Mouse (Mus musculus) Patski (cell line): ENCODE data around the gene Hsp90b1. TPM values are rescaled to one million over a fixed set of nuclear protein-coding genes. Genes with fewer than 3 reads are reported as not detected.
"Not testable (repeated sequence)": the region's sequence is repeated elsewhere in the genome, so short reads cannot be mapped to it uniquely, and the experiment has no call there.

Experiments used
- ATAC-seq: fragments of 100-300 bp; one replicate; pipeline ENCODE4 v1.8.0; 2021
- CTCF ChIA-PET: fragments of 350-600 bp; sonication (Branson Sonifier 250); formaldehyde crosslinking; loops from one replicate; lab custom pipeline; 2022; ENCODE audit warnings: inconsistent platforms; lab: Charles Lee
- POLR2A ChIA-PET: fragments of 350-600 bp; sonication (Branson Sonifier 250); formaldehyde crosslinking; loops from one replicate; lab custom pipeline; 2022; ENCODE audit warnings: antibody characterized with exemption, inconsistent platforms; lab: Charles Lee
- DNase-seq: peaks from one replicate; pipeline ENCODE4 v3.0.0-alpha.2; 2011; ENCODE audit warnings: low read depth, low spot score
- H3K27me3 ChIP-seq: fragments of 371-371 bp; one replicate; pipeline ENCODE4 v1.5.1; 2021
- CTCF ChIP-seq: fragments of 100-300 bp; IDR thresholded peaks from one replicate; pipeline ENCODE4 v1.5.1; 2021
- in situ Hi-C: fragments of 300-500 bp; cut with MboI; formaldehyde crosslinking; loops from 3 replicates; pipeline ENCODE4 v1.11.1; 2018; ENCODE audit warnings: low pct_unique_long_range_greater_than_20kb, mixed read lengths
- polyA plus RNA-seq: library from polyadenylated mRNA; unstranded; gene quantifications from one replicate; pipeline ENCODE4 v1.2.3, GENCODE M21; 2021

Gene Hsp90b1
- polyA plus RNA-seq, 1 experiment from 2014 or later, result 974 TPM

DNA sequence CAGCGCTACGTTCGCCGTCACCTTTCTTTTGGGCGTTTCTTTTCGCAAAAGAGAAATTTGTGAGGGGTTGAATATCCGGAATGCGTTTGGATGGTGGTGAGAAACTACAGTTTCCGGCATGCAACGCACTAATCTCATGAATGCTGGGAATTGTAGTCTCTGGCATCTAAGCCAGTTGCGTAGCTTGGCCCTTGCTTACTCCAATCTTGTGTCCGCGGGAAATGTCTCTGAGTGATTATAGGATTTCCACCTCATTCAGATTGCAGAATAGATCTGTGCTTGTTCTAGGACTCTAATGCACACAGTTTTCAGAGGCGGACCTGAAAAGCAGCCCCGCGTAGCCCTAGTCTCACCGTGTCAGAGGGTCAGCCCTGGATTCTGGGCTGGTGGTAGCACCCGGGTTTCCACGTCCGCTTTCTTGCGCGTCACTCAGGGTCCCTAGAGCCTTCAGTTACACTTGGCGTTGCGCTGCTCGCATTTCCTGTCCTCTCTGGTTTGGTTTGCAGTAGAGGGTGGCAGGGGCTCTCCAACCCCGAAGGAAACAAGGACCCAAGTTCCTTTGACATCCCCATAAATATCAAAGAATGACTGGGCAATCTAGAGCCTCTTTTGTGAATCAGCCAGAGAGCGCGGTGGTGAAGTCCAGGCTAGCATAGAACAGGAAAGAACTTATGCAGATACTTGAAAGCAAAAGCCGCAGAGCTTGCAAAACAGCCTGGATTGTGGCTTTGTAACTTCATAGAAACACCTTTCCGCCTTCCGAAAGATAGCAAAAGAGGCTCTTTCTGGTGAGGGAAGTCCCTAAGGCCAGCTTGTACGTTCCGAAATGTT is 828 bp upstream of the Hsp90b1 start:
- TF ChIP-seq CTCF, result no peak
- ATAC-seq (peak; percentile 63), DNase-seq (peak; percentile 93)
- H3K27me3 ChIP-seq, result no peaks in the 10 kb centered on the region
- ChIA-PET CTCF (no interaction called here), POLR2A (interaction anchor here (0.7 to 1.0 kb wide), 2 partner anchors 73 to 405 kb away, joined by 3 to 4 read pairs; no protein-coding TSS in a partner anchor)
- in situ Hi-C loops, result no loop called here

DNA sequence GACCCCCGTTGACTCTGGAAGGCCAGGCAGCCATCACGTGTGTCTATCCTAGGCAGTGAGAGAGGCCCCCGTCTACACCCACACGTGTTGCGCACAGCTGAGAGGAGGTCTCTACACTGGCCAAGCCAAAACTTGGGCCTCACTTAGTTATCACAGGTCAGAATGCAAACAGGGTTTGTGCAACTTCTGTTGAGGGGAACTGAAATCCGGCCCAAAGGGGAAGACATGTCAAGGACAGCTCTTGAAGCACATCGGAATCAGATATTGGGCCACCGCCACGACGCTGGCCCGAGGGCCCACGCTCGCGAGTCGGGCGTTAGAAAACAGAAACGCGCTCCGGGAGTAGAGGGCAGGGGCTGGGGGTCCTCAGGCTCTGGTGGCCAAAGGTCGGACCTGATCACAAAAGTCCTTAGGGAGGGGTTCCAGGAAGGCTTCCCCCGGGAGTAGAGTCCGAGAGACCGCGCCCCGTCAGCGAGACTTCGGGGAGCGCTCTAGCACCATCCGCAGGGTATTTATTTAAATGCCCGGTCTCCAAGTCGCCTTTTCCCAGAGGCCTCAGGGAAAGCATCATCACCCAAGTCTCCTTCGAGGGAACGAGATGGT is 619 bp downstream of the Hsp90b1 start:
- in situ Hi-C loops, result no loop called here
- DNase-seq (no peak), ATAC-seq (no peak)
- ChIA-PET CTCF (no interaction called here), POLR2A (interaction anchor here (1.6 kb wide), 1 partner anchor 74 kb away, joined by 7 read pairs; the partner anchor contains the start of gene Nt5dc3)
- TF ChIP-seq CTCF, result no peak
- H3K27me3 ChIP-seq, result no peaks in the 10 kb centered on the region

DNA sequence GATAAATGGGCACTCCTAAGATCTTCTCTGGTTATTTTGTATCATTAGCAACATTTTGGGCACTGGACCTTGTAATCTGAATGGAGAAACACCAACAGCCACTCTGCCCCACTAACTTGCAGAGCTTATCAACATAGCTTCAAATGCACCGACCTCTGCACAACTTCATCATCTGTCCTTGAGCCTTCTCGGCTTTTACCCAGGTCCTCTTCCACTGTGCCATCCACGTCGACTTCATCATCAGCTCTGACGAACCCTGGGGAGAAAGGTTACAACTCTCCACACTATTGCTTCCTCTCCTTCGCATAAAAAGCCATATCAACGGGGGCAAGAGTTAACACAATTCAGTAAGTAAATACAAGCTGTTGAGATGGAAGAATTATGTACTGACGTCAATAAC is 1.2 kb downstream of the Hsp90b1 start:
- ChIA-PET POLR2A (interaction anchor here (1.6 kb wide), 1 partner anchor 75 kb away, joined by 7 read pairs; the partner anchor contains the start of gene Nt5dc3), CTCF (interaction anchor here (1.2 kb wide), 1 partner anchor 81 kb away, joined by 3 read pairs; no protein-coding TSS in a partner anchor)
- DNase-seq, result no peak
- no peak for TF ChIP-seq CTCF
- H3K27me3 ChIP-seq, result no peaks in the 10 kb centered on the region
- no peak for ATAC-seq
- in situ Hi-C loops, result no loop called here

DNA sequence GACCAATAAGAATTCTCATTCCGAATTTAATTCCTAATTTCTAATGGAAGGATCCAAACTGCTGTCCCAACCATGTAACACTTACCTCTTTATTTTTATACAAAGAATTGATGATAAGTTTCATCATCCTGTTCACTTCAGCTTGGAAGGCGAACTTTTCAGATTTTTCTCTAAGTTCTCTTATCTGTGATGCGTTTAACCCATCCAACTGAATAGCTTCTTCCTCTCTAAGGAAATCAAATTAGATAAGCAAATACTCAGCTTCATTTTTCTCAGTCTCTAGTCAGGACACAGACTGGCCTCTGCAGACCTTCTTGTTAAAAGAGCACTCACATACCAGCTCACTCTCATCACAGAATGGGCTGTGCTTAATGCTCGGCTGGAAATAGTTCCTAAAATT is 1.9 kb downstream of the Hsp90b1 start:
- ChIA-PET CTCF (interaction anchor here (1.2 kb wide), 1 partner anchor 82 kb away, joined by 3 read pairs; no protein-coding TSS in a partner anchor), POLR2A (interaction anchor here (1.6 kb wide), 1 partner anchor 75 kb away, joined by 7 read pairs; the partner anchor contains the start of gene Nt5dc3)
- H3K27me3 ChIP-seq, result no peaks in the 10 kb centered on the region
- in situ Hi-C loops, result no loop called here
- no peak for TF ChIP-seq CTCF
- DNase-seq (no peak), ATAC-seq (no peak)

DNA sequence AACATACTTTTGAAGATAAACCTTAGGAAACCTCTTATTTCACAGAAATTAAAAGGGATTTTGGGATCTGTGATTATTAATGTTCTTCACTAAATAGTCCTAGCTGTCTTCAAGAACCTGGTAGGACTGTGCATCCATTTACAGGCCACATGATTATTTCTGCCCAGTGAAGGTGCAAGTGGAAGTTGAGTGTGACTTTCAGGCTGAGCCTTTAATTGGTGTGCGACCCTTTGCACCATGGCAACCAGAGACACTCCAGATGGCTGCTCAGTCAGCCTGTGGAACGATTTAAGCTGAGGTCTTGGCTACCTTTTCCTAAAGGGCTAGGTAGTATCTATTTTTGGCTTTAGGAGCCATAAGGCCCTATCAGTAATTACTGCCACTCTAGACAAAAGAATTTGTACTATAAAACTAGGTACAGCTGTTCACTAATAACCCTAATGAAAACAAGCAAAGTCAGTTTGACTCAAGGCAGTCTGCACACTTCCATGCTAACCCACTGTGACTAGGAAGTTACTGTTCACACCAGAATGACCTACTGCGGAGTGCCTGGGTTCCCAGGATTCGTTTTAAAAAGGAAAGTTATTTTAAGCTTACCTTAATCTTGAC is 2.9 kb downstream of the Hsp90b1 start:
- DNase-seq (no peak), ATAC-seq (no peak)
- no peaks in the 10 kb centered on the region for H3K27me3 ChIP-seq
- CTCF ChIA-PET, result no interaction called here
- no peak for TF ChIP-seq CTCF
- POLR2A ChIA-PET, result no interaction called here
- in situ Hi-C loops, result no loop called here

DNA sequence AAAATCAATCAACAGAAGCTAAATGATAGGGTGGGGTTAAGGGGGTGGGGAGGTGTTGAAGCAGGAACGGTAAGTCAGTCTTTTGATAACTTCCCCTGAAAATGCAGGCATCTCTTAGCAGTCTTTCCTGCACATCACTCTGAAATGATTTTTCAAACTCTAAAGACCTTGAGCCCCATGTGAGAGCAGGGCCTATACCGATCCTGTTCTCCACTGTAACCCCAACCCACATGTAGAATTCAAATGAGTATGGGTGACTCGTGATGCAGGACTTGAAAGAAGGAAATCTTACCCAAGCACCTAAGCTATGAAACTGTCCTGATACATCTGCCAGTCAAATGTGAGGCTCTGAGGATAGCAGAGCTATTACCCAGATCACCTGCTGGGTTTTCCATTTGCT is 4.3 kb downstream of the Hsp90b1 start:
- DNase-seq, result no peak
- no peaks in the 10 kb centered on the region for H3K27me3 ChIP-seq
- in situ Hi-C loops, result no loop called here
- no peak for ATAC-seq
- TF ChIP-seq CTCF, result no peak
- ChIA-PET CTCF (no interaction called here), POLR2A (no interaction called here)

DNA sequence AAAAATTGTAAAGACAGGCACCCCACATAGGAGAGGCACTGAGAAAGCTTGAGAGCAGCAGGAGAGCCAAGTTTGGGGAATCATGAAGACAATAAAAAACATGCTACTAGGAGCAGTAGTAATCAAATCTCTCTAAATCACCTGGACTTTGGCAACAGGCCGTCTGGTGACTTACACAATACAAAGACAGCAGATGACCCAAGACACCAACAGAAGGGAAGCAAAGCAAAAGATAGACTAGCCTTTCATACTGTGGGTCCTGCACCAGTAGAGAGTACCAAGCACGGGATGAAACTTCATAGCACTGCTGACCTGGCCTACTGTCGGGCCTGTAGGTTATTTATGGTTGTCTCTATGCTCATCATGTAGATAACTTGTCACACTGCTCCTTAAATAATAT is 5.1 kb downstream of the Hsp90b1 start:
- CTCF ChIA-PET, result no interaction called here
- in situ Hi-C loops, result no loop called here
- no peaks in the 10 kb centered on the region for H3K27me3 ChIP-seq
- POLR2A ChIA-PET, result no interaction called here
- DNase-seq (no peak), ATAC-seq (no peak)
- no peak for TF ChIP-seq CTCF

DNA sequence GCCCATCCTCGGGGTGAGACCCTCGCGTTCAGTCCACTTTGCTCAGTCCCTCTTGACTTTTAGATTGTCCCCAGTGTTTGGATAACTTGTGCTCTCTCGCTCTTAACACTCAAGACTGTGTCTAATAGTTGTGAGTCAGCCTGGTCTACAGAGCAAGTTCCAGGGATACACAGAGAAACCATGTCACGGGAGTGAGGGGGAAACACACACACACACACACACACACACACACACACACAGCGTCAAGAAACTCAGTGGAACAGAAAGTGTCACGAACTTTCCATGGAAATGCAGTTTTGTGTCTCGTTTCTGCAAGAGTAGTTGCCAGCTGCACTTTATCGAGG is 19.3 kb downstream of the Hsp90b1 start:
- POLR2A ChIA-PET, DNase-seq, H3K27me3 ChIP-seq, ATAC-seq, in situ Hi-C loops, CTCF ChIA-PET: not testable (repeated sequence)

DNA sequence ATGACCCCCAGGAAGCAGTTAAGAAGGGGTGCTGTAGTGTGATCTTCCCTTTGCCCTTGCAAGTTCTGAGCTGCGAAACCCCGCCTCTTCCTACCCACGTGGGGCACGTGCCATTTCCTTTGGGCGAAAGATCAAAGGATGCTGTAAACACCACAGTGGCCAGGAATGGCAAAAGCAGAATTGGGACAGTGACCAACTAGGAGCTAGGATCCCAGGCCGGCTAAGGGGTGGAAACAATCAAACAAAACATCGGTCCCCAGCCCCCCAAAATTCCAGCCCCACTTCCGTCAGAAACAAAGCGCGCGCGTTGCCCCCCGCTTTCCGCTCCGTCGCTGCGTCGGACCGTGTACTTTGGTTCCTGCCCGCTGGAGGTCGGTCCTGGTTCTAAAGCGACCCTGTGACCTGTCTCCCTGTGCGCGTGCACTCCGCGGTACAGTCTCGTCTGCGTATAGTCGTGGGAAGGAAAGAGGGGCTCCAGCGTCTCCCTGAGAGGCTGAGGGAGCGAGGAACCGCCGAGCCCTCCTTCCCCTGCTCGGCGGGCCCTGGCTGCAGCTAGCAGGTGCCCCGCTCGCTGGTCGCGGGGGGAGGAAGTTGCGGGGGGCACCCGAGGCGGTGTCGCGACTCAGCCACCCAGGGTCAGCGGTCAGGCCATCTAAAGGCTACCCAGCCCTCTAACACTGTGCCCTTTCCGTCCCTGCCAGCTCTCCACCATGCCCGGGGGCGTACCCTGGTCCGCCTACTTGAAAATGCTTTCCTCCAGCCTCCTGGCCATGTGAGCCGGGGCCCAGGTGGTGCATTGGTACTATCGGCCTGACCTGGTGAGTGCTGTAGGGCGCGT is 19.9 kb downstream of the Hsp90b1 start:
- in situ Hi-C loops, DNase-seq, POLR2A ChIA-PET, CTCF ChIA-PET, H3K27me3 ChIP-seq: not testable (repeated sequence)
- ATAC-seq, result peak; percentile 82

DNA sequence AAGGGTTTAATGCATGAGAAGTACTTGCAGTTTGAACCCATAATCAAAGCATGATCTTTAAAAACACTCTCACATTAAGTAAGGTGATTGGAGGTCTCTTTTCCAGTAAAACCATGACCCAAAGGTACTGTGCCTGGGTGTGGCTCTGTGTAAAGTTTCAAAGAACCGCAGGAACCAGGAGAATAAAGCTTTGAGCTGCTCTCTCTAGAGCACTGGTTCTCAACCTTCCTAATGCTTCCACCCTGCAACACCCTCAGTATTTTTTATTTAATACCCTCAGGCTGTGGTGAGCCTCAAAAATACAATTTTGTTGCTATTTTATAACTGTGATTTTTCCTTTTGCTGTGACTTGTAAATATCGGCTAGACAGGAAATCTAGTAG is 20.5 kb downstream of the Hsp90b1 start:
- POLR2A ChIA-PET, result not testable (repeated sequence)

DNA sequence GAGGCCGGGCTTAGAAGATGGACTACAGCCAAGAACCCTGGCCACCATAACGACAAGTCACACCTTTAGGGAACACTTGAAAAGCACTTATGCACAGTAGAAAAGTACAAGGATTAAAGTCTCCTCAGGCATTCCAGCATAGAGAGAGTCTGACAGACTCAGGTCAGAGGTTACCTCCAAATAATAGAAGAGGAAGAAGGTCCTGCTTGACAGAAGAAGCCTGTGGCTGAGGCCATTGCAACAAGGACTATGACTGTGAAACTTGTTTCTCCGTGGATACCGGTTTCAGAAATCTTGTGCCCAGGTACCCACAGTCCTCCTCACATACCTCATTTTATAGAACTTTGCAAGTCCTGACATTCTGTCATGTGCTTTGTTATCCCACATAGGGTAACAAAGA is 34.8 kb downstream of the Hsp90b1 start:
- H3K27me3 ChIP-seq, POLR2A ChIA-PET, ATAC-seq, DNase-seq, CTCF ChIA-PET: not testable (repeated sequence)
- in situ Hi-C loops, result loop anchor here (10.0 kb wide), 1 partner anchor 146 kb away; no protein-coding TSS in a partner anchor

More for the DNA sequence above, 20.5 kb downstream of the Hsp90b1 start:
- ATAC-seq, CTCF ChIA-PET, in situ Hi-C loops, H3K27me3 ChIP-seq, DNase-seq: not testable (repeated sequence)
